Mouse (Mus musculus): ENCODE measurements around the gene Scube1. TPM values are rescaled to one million over a fixed set of nuclear protein-coding genes. Genes with fewer than 3 reads are reported as not detected.

The Scube1 gene
- total and polyA plus RNA-seq, 2 experiments from 2014 or later: 9.7 to 28.1 TPM

DNA sequence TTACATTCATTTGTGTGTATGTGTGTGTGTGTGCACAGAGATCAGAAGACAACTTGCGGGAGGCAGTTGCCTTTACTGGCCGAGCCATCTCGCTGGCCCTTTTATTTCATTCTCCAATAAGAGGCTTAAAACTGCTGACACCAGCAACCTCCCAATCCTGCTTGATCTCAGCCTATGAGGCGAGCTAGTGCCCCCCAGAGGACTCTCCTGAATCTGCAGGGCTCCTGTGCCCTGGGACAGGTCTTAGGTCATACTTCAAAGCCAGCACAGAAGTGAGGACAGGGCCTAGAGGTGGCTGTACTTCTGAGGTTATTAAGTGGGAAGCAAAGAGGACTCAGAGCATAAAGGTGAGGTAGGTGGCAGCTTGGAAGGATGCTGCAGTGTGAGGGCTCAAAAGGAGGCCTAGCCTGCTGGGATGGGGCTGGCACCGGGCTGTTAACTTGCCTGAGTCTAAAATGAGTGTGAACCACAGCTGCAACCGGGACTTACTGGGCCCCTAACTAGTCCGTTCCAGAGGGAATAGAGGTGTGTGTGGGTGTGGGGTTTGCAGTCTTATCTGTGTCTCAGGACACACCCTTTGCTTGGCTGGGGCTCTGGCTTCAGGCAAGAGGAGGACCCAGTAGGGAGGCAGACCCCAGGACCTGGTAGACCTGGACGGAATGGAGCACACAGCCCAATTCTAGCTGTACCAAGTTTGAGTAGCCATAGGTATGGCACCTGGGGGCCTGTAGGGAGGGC lies 141.2 kb downstream of the Scube1 start:
- DNase-seq: no peak
- Histone ChIP-seq H3K9ac (no peak overlapping the region), H3K9me3 (ENCODE audit: low read length) (no peaks in the 10 kb centered on the region), H3K4me2 (ENCODE audit: low read depth) (no peak overlapping the region), H3K27ac (ENCODE audit: low read depth, low read length) (no peak overlapping the region), H3K4me3 (ENCODE audit: low read depth, low read length) (no peak overlapping the region), H3K27me3 (ENCODE audit: insufficient read depth, low read length) (no peaks in the 10 kb centered on the region), H3K36me3 (ENCODE audit: insufficient read depth) (peaks cover 94% of the 10 kb centered on the region), H3K4me1 (ENCODE audit: insufficient read depth) (no peaks in the 10 kb centered on the region)
- no peak for ATAC-seq
- TF ChIP-seq CTCF (IDR thresholded peaks at IDR 0.05; ENCODE audit: low read depth): peak; percentile 35
- 75% methylated on average over 8 of the region's 8 CpGs for WGBS

DNA sequence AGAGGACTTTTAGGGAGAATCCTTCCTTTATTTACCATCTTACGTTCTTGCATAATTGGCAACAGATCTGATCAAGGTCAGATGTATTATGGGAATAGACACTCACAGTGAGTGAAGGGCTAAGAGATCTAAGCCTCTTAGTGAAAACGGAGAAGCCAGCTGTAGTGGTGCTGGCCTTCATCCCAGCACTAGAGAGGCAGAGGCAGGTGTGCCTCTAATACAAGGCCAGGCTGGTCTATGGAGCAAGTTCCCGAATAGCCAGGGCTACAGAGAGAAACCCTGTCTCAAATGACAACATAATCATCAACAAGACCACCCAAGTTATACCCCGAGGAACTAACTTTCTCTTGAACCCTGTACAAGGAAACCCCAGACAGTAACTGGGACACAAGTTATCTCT lies 141.9 kb downstream of the Scube1 start:
- Histone ChIP-seq H3K27me3 (ENCODE audit: insufficient read depth, low read length) (no peaks in the 10 kb centered on the region), H3K9me3 (ENCODE audit: low read length) (no peaks in the 10 kb centered on the region), H3K27ac (ENCODE audit: low read depth, low read length) (no peak overlapping the region), H3K4me2 (ENCODE audit: low read depth) (no peak overlapping the region), H3K36me3 (ENCODE audit: insufficient read depth) (peaks cover 96% of the 10 kb centered on the region), H3K4me1 (ENCODE audit: insufficient read depth) (no peaks in the 10 kb centered on the region), H3K9ac (no peak overlapping the region), H3K4me3 (ENCODE audit: low read depth, low read length) (no peak overlapping the region)
- DNase-seq: no peak
- WGBS: 79% methylated on average over 4 of the region's 4 CpGs
- ATAC-seq: no peak
- TF ChIP-seq CTCF (IDR thresholded peaks at IDR 0.05; ENCODE audit: low read depth): no peak

DNA sequence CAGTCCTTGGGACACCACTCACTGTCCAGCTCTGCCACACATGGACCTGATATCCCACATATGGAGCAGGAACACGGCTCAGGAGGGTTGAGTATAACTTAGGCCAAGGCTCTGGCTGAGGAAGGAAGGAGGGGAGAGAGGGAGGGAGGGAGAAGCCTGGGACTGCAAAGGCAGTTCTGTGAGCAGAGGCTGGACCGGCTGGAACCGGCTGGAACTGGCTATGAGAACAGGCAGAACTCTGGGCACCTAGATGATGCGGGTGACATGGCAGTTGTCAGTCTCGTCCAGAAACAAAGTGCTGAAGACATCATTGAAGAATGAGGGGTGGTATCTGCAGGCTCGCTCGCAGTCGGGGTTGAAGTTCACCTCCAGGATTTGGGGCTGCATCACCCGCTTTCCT lies 148.2 kb downstream of the Scube1 start:
- Histone ChIP-seq H3K4me2 (ENCODE audit: low read depth) (no peak overlapping the region), H3K4me3 (ENCODE audit: low read depth, low read length) (no peak overlapping the region), H3K4me1 (ENCODE audit: insufficient read depth) (no peaks in the 10 kb centered on the region), H3K27ac (ENCODE audit: low read depth, low read length) (no peak overlapping the region), H3K36me3 (ENCODE audit: insufficient read depth) (peaks cover 64% of the 10 kb centered on the region), H3K9me3 (ENCODE audit: low read length) (no peaks in the 10 kb centered on the region), H3K9ac (no peak overlapping the region), H3K27me3 (ENCODE audit: insufficient read depth, low read length) (no peaks in the 10 kb centered on the region)
- no peak for TF ChIP-seq CTCF (IDR thresholded peaks at IDR 0.05; ENCODE audit: low read depth)
- no peak for ATAC-seq
- DNase-seq: no peak
- WGBS: 94% methylated on average over 9 of the region's 9 CpGs

DNA sequence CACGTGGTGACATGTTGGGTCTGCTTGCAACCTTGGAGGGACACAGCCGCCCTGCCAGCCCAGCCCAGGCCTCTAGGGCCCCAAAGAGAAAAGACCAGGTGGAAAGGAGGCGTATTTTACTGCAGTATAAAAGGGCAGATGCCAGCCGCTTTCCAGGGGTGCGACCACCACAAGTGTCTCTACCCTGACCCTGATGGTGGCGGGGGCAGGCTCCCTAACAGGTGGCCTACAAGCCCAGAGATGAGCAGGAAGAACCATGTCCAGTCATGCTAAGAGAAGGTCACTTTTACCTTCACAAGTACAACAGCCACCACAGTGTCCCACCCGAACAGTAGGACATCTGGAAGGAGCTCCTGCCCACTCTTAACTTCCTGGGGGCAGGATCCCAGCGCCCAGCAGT lies 149.3 kb downstream of the Scube1 start:
- H3K4me3 ChIP-seq (ENCODE audit: low read depth, low read length): no peak overlapping the region

DNA sequence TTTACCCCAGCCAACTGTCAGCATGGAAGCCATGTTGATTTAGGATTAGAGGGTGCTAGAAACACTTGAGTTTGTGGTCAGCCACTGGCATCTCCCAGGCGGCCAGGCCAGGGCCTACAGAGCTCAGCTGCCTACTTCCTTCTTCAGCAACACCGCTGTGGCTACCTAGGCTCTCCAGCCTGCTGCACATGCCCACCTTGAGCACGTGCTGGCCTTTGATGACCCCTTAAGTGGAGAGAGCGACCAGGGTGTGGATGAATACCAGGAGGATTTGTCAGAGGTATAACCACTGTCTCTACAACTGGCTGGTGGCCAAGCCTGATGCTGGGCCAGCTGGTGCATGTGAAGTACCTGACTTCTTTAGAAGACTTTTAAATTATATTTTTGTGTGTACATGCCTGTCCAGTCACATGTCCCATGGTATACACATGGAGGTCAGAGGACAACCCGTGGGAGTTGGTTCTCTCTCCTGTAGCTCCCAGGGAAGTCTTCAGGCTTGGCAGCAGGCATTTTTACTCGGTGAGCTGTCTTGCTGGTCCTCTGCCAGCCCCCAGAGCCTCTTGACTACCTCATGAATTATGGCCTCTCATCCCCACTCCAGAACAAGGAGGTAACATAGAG lies 150.0 kb downstream of the Scube1 start:
- DNase-seq: no peak
- Histone ChIP-seq H3K27ac (ENCODE audit: low read depth, low read length) (no peak overlapping the region), H3K27me3 (ENCODE audit: insufficient read depth, low read length) (no peaks in the 10 kb centered on the region), H3K4me1 (ENCODE audit: insufficient read depth) (no peaks in the 10 kb centered on the region), H3K4me3 (ENCODE audit: low read depth, low read length) (no peak overlapping the region), H3K9me3 (ENCODE audit: low read length) (no peaks in the 10 kb centered on the region), H3K4me2 (ENCODE audit: low read depth) (no peak overlapping the region), H3K36me3 (ENCODE audit: insufficient read depth) (peaks cover 46% of the 10 kb centered on the region), H3K9ac (no peak overlapping the region)
- no peak for ATAC-seq
- TF ChIP-seq CTCF (IDR thresholded peaks at IDR 0.05; ENCODE audit: low read depth): no peak
- 85% methylated on average over 6 of the region's 6 CpGs for WGBS

More for the DNA sequence above, 149.3 kb downstream of the Scube1 start:
- Histone ChIP-seq H3K4me1 (ENCODE audit: insufficient read depth) (no peaks in the 10 kb centered on the region), H3K27me3 (ENCODE audit: insufficient read depth, low read length) (no peaks in the 10 kb centered on the region), H3K27ac (ENCODE audit: low read depth, low read length) (no peak overlapping the region), H3K9ac (no peak overlapping the region), H3K4me2 (ENCODE audit: low read depth) (no peak overlapping the region), H3K9me3 (ENCODE audit: low read length) (no peaks in the 10 kb centered on the region), H3K36me3 (ENCODE audit: insufficient read depth) (peaks cover 53% of the 10 kb centered on the region)
- 97% methylated on average over 8 of the region's 8 CpGs for WGBS
- DNase-seq (no peak), ATAC-seq (no peak)
- TF ChIP-seq CTCF (IDR thresholded peaks at IDR 0.05; ENCODE audit: low read depth): no peak

DNA sequence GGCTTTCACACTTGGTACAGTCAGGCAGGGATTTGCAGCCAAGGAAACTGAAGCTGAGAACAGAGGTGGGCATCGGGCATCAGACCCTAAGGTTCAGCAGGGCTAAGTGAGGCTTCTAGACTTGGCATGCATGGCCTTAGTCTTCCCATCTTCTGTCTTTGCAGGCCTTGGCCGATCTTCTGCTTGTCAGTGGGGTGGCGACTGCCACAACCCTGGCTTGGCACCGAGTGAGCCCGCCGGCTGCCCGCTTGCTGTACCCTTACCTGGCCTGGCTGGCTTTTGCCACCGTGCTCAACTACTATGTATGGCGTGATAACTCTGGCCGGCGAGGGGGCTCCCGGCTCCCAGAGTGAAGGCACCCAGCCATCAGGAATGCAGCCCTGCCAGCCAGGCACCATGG lies 151.2 kb downstream of the Scube1 start:
- H3K9ac ChIP-seq: no peak overlapping the region
- DNase-seq: no peak
- H3K4me3 ChIP-seq (ENCODE audit: low read depth, low read length): no peak overlapping the region
- H3K27ac ChIP-seq (ENCODE audit: low read depth, low read length): no peak overlapping the region
- ATAC-seq: no peak
- no peak overlapping the region for H3K4me2 ChIP-seq (ENCODE audit: low read depth)
- H3K4me1 ChIP-seq (ENCODE audit: insufficient read depth): no peaks in the 10 kb centered on the region
- H3K9me3 ChIP-seq (ENCODE audit: low read length): no peaks in the 10 kb centered on the region
- 95% methylated on average over 12 of the region's 12 CpGs for WGBS
- H3K36me3 ChIP-seq (ENCODE audit: insufficient read depth): peaks cover 34% of the 10 kb centered on the region
- no peak for TF ChIP-seq CTCF (IDR thresholded peaks at IDR 0.05; ENCODE audit: low read depth)
- no peaks in the 10 kb centered on the region for H3K27me3 ChIP-seq (ENCODE audit: insufficient read depth, low read length)

DNA sequence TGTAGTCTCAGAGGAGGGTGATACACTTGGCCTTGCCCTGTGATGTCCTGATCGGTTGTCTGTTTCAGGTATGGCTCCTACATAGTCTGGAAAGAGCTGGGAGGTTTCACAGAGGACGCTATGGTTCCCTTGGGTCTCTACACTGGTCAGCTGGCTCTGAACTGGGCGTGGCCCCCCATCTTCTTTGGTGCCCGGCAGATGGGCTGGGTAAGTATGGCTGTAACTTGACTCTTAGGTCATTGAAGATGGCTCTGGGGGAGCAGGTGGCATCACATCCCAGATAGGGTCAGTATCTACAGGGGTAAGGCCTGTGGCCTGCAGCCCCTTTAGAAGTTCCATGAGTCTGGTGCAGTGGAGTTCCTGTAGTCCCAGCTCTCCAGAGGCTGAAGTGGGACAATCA lies 152.7 kb downstream of the Scube1 start:
- Histone ChIP-seq H3K9me3 (ENCODE audit: low read length) (no peaks in the 10 kb centered on the region), H3K27me3 (ENCODE audit: insufficient read depth, low read length) (no peaks in the 10 kb centered on the region), H3K27ac (ENCODE audit: low read depth, low read length) (no peak overlapping the region), H3K36me3 (ENCODE audit: insufficient read depth) (peaks cover 19% of the 10 kb centered on the region), H3K4me1 (ENCODE audit: insufficient read depth) (no peaks in the 10 kb centered on the region), H3K4me2 (ENCODE audit: low read depth) (no peak overlapping the region), H3K9ac (no peak overlapping the region), H3K4me3 (ENCODE audit: low read depth, low read length) (no peak overlapping the region)
- ATAC-seq: no peak
- TF ChIP-seq CTCF (IDR thresholded peaks at IDR 0.05; ENCODE audit: low read depth): no peak
- WGBS: 96% methylated on average over 4 of the region's 4 CpGs
- DNase-seq: no peak

Data from forebrain, postnatal 0 days (tissue).